Mouse (Mus musculus) cortical plate, adult 2 months (tissue): Measurements from ENCODE around the gene Stk24.

Experiments used
- CTCF ChIP-seq: fragments of 200-500 bp; IDR thresholded peaks from 2 replicates; pipeline ENCODE4 v1.5.1; 2011; ENCODE audit warnings: mild to moderate bottlenecking, control low read depth, low read length; ENCODE audit not compliant: insufficient read depth; ENCODE audit errors: extremely low read depth
- POLR2A ChIP-seq: fragments of 200-500 bp; IDR thresholded peaks from 2 replicates; pipeline ENCODE4 v1.6.1; 2011; ENCODE audit warnings: mild to moderate bottlenecking, low read length, control low read depth; ENCODE audit not compliant: insufficient read depth; ENCODE audit errors: extremely low read depth

DNA sequence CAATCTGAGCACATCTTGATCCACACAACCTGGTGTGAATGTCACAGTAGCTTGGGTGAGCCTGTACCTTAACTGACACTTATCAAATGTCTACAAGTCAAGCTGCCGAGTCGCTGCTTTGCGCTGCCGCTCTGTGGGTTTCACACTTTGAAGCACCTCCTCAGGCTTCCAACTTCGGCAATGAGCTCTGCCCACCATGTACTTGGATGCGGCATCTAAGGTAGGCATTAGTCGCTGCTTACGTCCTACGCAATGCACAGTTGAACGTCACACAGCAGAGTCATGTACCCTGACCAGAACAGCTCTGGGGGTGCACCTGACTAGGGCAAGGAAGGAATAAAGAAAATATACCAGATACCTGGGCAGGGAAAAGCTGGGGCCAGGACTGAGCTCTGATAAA lies 66.5 kb downstream of the Stk24 start:
- TF ChIP-seq POLR2A = no peak
- TF ChIP-seq CTCF = no peak
